Mouse (Mus musculus): Measurements from ENCODE around the gene Gm13078. TPM values are rescaled to one million over a fixed set of nuclear protein-coding genes. Genes with fewer than 3 reads are reported as not detected.

Gene Gm13078
- not detected for polyA plus RNA-seq (2014; fragmentation: Illumina TruSeq; extraction: RNeasy Lipid Tissue Mini Kit (QIAGEN cat#74804); ENCODE audit: low read depth, low replicate concordance)

GRCm38 (mm10) chr4:143719155-143719554 lies at the start of gene Gm13078:
Gm13078 (plus strand) TSS chr4:143719455.

GRCm38 (mm10) chr4:143702611-143703010 lies 16.6 kb upstream of the Gm13078 start, which contains the start of gene Gm13089:
Gm13089 (minus strand) TSS chr4:143702711.

Other genes with a start within 250 kb of the Gm13078 start
- not detected for gene Gm13043, start 208.1 kb upstream of the Gm13078 start, polyA plus RNA-seq (2014; fragmentation: Illumina TruSeq; extraction: RNeasy Lipid Tissue Mini Kit (QIAGEN cat#74804); ENCODE audit: low read depth, low replicate concordance)
- not detected for gene Gm13040, start 183.5 kb upstream of the Gm13078 start, polyA plus RNA-seq (2014; fragmentation: Illumina TruSeq; extraction: RNeasy Lipid Tissue Mini Kit (QIAGEN cat#74804); ENCODE audit: low read depth, low replicate concordance)
- not detected for gene BC080695, start 167.8 kb upstream of the Gm13078 start, polyA plus RNA-seq (2014; fragmentation: Illumina TruSeq; extraction: RNeasy Lipid Tissue Mini Kit (QIAGEN cat#74804); ENCODE audit: low read depth, low replicate concordance)
- gene Gm13057, start 167.7 kb upstream of the Gm13078 start, polyA plus RNA-seq (2014; fragmentation: Illumina TruSeq; extraction: RNeasy Lipid Tissue Mini Kit (QIAGEN cat#74804); ENCODE audit: low read depth, low replicate concordance) = not detected
- gene Gm13083, start 104.5 kb upstream of the Gm13078 start, polyA plus RNA-seq (2014; fragmentation: Illumina TruSeq; extraction: RNeasy Lipid Tissue Mini Kit (QIAGEN cat#74804); ENCODE audit: low read depth, low replicate concordance) = not detected
- gene Gm13088, start 62.2 kb upstream of the Gm13078 start, polyA plus RNA-seq (2014; fragmentation: Illumina TruSeq; extraction: RNeasy Lipid Tissue Mini Kit (QIAGEN cat#74804); ENCODE audit: low read depth, low replicate concordance) = not detected
- gene Gm13089, start 16.7 kb upstream of the Gm13078 start, polyA plus RNA-seq (2014; fragmentation: Illumina TruSeq; extraction: RNeasy Lipid Tissue Mini Kit (QIAGEN cat#74804); ENCODE audit: low read depth, low replicate concordance) = not detected
- gene Gm13023, start 69.9 kb downstream of the Gm13078 start, polyA plus RNA-seq (2014; fragmentation: Illumina TruSeq; extraction: RNeasy Lipid Tissue Mini Kit (QIAGEN cat#74804); ENCODE audit: low read depth, low replicate concordance) = not detected
- gene Gm13084, start 96.6 kb downstream of the Gm13078 start, polyA plus RNA-seq (2014; fragmentation: Illumina TruSeq; extraction: RNeasy Lipid Tissue Mini Kit (QIAGEN cat#74804); ENCODE audit: low read depth, low replicate concordance) = not detected
- not detected for gene Gm13103, start 127.0 kb downstream of the Gm13078 start, polyA plus RNA-seq (2014; fragmentation: Illumina TruSeq; extraction: RNeasy Lipid Tissue Mini Kit (QIAGEN cat#74804); ENCODE audit: low read depth, low replicate concordance)
- gene Pramef6, start 180.9 kb downstream of the Gm13078 start, polyA plus RNA-seq (2014; fragmentation: Illumina TruSeq; extraction: RNeasy Lipid Tissue Mini Kit (QIAGEN cat#74804); ENCODE audit: low read depth, low replicate concordance) = not detected
- gene Pramef25, start 231.6 kb downstream of the Gm13078 start, polyA plus RNA-seq (2014; fragmentation: Illumina TruSeq; extraction: RNeasy Lipid Tissue Mini Kit (QIAGEN cat#74804); ENCODE audit: low read depth, low replicate concordance) = not detected
- gene Gm13101, start 247.5 kb downstream of the Gm13078 start, polyA plus RNA-seq (2014; fragmentation: Illumina TruSeq; extraction: RNeasy Lipid Tissue Mini Kit (QIAGEN cat#74804); ENCODE audit: low read depth, low replicate concordance) = not detected